Mouse (Mus musculus) myocyte (in vitro differentiated cells): ENCODE results near the gene Gm2030. TPM values are rescaled to one million over a fixed set of nuclear protein-coding genes. Genes with fewer than 3 reads are reported as not detected.
"Not testable (repeated sequence)": the region's sequence is repeated elsewhere in the genome, so short reads cannot be mapped to it uniquely, and the experiment has no call there.

Experiments used
- H3K27me3 ChIP-seq: one replicate; pipeline ENCODE4 v1.6.1; 2011; ENCODE audit not compliant: control insufficient read depth, insufficient read depth, insufficient read length
- H3K36me3 ChIP-seq: one replicate; pipeline ENCODE4 v1.6.1; 2011; ENCODE audit not compliant: control insufficient read depth, insufficient read depth
- H3K4me2 ChIP-seq: one replicate; pipeline ENCODE4 v1.6.1; 2011; ENCODE audit warnings: low read depth, control low read depth
- H3K4me3 ChIP-seq: one replicate; pipeline ENCODE4 v1.5.1; 2011; ENCODE audit warnings: mild to moderate bottlenecking, control low read depth, moderate library complexity
- H3K79me2 ChIP-seq: one replicate; pipeline ENCODE4 v1.6.1; 2011; ENCODE audit not compliant: control insufficient read depth, insufficient read depth
- H3ac ChIP-seq: one replicate; pipeline ENCODE4 v1.6.1; 2011; ENCODE audit not compliant: control insufficient read depth, insufficient read length
- polyA plus RNA-seq: library from polyadenylated mRNA; unstranded; fragments of >200 nt; fragmentation: generic; extraction: Trizol; gene quantifications from one replicate; pipeline ENCODE4 v1.2.1, GENCODE M21; 2012; ENCODE audit warnings: missing spikeins

Gene Gm2030
- polyA plus RNA-seq = not detected

- not testable (repeated sequence) for H3K27me3 ChIP-seq, H3ac ChIP-seq, H3K36me3 ChIP-seq, H3K4me3 ChIP-seq, H3K4me2 ChIP-seq, H3K79me2 ChIP-seq
Measured at GRCm38 (mm10) chrX:26309944-26310343, at the start of gene Gm2030. Gene Gm2030 (minus strand): TSS chrX:26310044.

Other genes with a start within 250 kb of the Gm2030 start
- not detected for gene Gm2012, start 78.7 kb downstream of the Gm2030 start, polyA plus RNA-seq
- not detected for gene Slx, start 235.5 kb upstream of the Gm2030 start, polyA plus RNA-seq